Mouse (Mus musculus) cerebellum, adult 2 months (tissue): ENCODE measurements around the gene Tmem255a.

Experiments
- CTCF ChIP-seq: fragments of 200-500 bp; IDR thresholded peaks from 2 replicates; pipeline ENCODE4 v1.5.1; 2011; ENCODE audit warnings: low read depth, mild to moderate bottlenecking, control low read depth, low read length, moderate library complexity, borderline replicate concordance; ENCODE audit not compliant: insufficient read depth
- POLR2A ChIP-seq: fragments of 200-500 bp; IDR thresholded peaks from 2 replicates; pipeline ENCODE4 v1.6.1; 2011; ENCODE audit warnings: low read length, control low read depth, borderline replicate concordance; ENCODE audit not compliant: insufficient read depth

GRCm38 (mm10) chrX:38159097-38159496 is 93.1 kb downstream of the Tmem255a start:
- no peak for TF ChIP-seq CTCF
- TF ChIP-seq POLR2A, result no peak
